Mouse (Mus musculus) midbrain, embryonic 13.5 days (tissue): Measurements from ENCODE around the gene Lbhd1. TPM values are rescaled to one million over a fixed set of nuclear protein-coding genes. Genes with fewer than 3 reads are reported as not detected.

ENCODE experiments used
- microRNA-seq: library from miRNA; unstranded; fragments of <30 nt; microRNA quantifications from one replicate; pipeline ENCODE4, GENCODE M21; 2016
- polyA plus RNA-seq: library from polyadenylated mRNA; unstranded; fragments of >200 nt; fragmentation: Nextera tagmentation; extraction: Ambion mirVana; gene quantifications from 2 replicates; pipeline ENCODE4 v1.2.1, GENCODE M21; 2015

Gene Lbhd1
- polyA plus RNA-seq, 1 experiment from 2014 or later = 61.8 TPM

Small RNAs within 50 kb of the gene (microRNA-seq; reads per million reads assigned to microRNA genes)
- gene Mir5136 = not detected

Other genes with a start within 250 kb of the Lbhd1 start
- gene Chrm1, start 219.9 kb upstream of the Lbhd1 start, polyA plus RNA-seq = 0.31 and 0.58 TPM in 2 replicates
- gene Slc3a2, start 160.4 kb upstream of the Lbhd1 start, polyA plus RNA-seq = 151 and 153 TPM in 2 replicates
- gene Wdr74, start 147.9 kb upstream of the Lbhd1 start, polyA plus RNA-seq = 89.1 and 93.4 TPM in 2 replicates
- 2.2 and 2.5 TPM in 2 replicates for gene 1700092M07Rik, start 143.0 kb upstream of the Lbhd1 start, polyA plus RNA-seq
- gene Stx5a, start 142.3 kb upstream of the Lbhd1 start, polyA plus RNA-seq = 121 and 127 TPM in 2 replicates
- 195 and 206 TPM in 2 replicates for gene Nxf1, start 126.7 kb upstream of the Lbhd1 start, polyA plus RNA-seq
- gene Tmem223, start 112.7 kb upstream of the Lbhd1 start, polyA plus RNA-seq = 264 and 280 TPM in 2 replicates
- gene Tmem179b, start 109.3 kb upstream of the Lbhd1 start, polyA plus RNA-seq = 35.8 and 38.1 TPM in 2 replicates
- 28.8 and 30.5 TPM in 2 replicates for gene Taf6l, start 97.3 kb upstream of the Lbhd1 start, polyA plus RNA-seq
- 163 and 164 TPM in 2 replicates for gene Polr2g, start 85.2 kb upstream of the Lbhd1 start, polyA plus RNA-seq
- 8.1 and 8.3 TPM in 2 replicates for gene Zbtb3, start 81.2 kb upstream of the Lbhd1 start, polyA plus RNA-seq
- gene Ttc9c, start 64.4 kb upstream of the Lbhd1 start, polyA plus RNA-seq = 66.1 and 70.3 TPM in 2 replicates
- gene Hnrnpul2, start 63.7 kb upstream of the Lbhd1 start, polyA plus RNA-seq = 6.1 and 6.4 TPM in 2 replicates
- gene AC129217.1, start 54.0 kb upstream of the Lbhd1 start, polyA plus RNA-seq = not detected in 2 replicates
- 78.9 and 83.7 TPM in 2 replicates for gene Bscl2, start 46.3 kb upstream of the Lbhd1 start, polyA plus RNA-seq
- gene Gng3, start 44.5 kb upstream of the Lbhd1 start, polyA plus RNA-seq = 310 and 338 TPM in 2 replicates
- gene Lrrn4cl, start 33.0 kb upstream of the Lbhd1 start, polyA plus RNA-seq = 0.23 and 0.62 TPM in 2 replicates
- gene Ubxn1, start 12.2 kb upstream of the Lbhd1 start, polyA plus RNA-seq = 167 and 168 TPM in 2 replicates
- gene Uqcc3, start 2.8 kb upstream of the Lbhd1 start, polyA plus RNA-seq = 66.5 and 71.5 TPM in 2 replicates
- not detected in 2 replicates for gene Gm49403, start 198 bp downstream of the Lbhd1 start, polyA plus RNA-seq
- 56.1 and 70.3 TPM in 2 replicates for gene 1810009A15Rik, start 5.1 kb downstream of the Lbhd1 start, polyA plus RNA-seq
- gene Gm49416, start 5.2 kb downstream of the Lbhd1 start, polyA plus RNA-seq = 0.54 TPM in 1 of 2 replicates, not detected in the other
- gene Ints5, start 9.3 kb downstream of the Lbhd1 start, polyA plus RNA-seq = 34.8 and 38.9 TPM in 2 replicates
- gene Ganab, start 14.3 kb downstream of the Lbhd1 start, polyA plus RNA-seq = 96.8 and 99.8 TPM in 2 replicates
- 82.2 and 89.5 TPM in 2 replicates for gene B3gat3, start 36.6 kb downstream of the Lbhd1 start, polyA plus RNA-seq
- gene Rom1, start 45.6 kb downstream of the Lbhd1 start, polyA plus RNA-seq = 1.9 and 2.4 TPM in 2 replicates
- gene Eml3, start 45.8 kb downstream of the Lbhd1 start, polyA plus RNA-seq = 8.7 and 9.2 TPM in 2 replicates
- gene Mta2, start 58.1 kb downstream of the Lbhd1 start, polyA plus RNA-seq = 149 and 153 TPM in 2 replicates
- 32.4 and 32.6 TPM in 2 replicates for gene Tut1, start 70.1 kb downstream of the Lbhd1 start, polyA plus RNA-seq
- gene Eef1g, start 83.3 kb downstream of the Lbhd1 start, polyA plus RNA-seq = 334 and 335 TPM in 2 replicates
- 3.7 and 4.9 TPM in 2 replicates for gene Ahnak, start 105.6 kb downstream of the Lbhd1 start, polyA plus RNA-seq
- not detected in 2 replicates for gene Scgb1a1, start 204.2 kb downstream of the Lbhd1 start, polyA plus RNA-seq